Mouse (Mus musculus) cerebellum, adult 2 months (tissue): ENCODE data around the gene Asl.

Source experiments
- CTCF ChIP-seq: fragments of 200-500 bp; IDR thresholded peaks from 2 replicates; pipeline ENCODE4 v1.5.1; 2011; ENCODE audit warnings: low read depth, mild to moderate bottlenecking, control low read depth, low read length, moderate library complexity, borderline replicate concordance; ENCODE audit not compliant: insufficient read depth
- POLR2A ChIP-seq: fragments of 200-500 bp; IDR thresholded peaks from 2 replicates; pipeline ENCODE4 v1.6.1; 2011; ENCODE audit warnings: low read length, control low read depth, borderline replicate concordance; ENCODE audit not compliant: insufficient read depth

GRCm38 (mm10) chr5:130050416-130050815, 21.4 kb upstream of the Asl start:
- TF ChIP-seq POLR2A (no peak), CTCF (no peak)
